Mouse (Mus musculus) heart, embryonic 11.5 days (tissue): ENCODE measurements around the gene Trappc6a. TPM values are rescaled to one million over a fixed set of nuclear protein-coding genes. Genes with fewer than 3 reads are reported as not detected.

Source experiments
- ATAC-seq: fragments of 200-750 bp; cut with Nextera tagmentation; replicated peaks from 2 replicates; pipeline ENCODE4 v1.8.0; 2017; ENCODE audit warnings: moderate library complexity; ENCODE audit not compliant: insufficient number of reproducible peaks, low FRiP score, low TSS enrichment
- H3K27ac ChIP-seq: fragments of 300-500 bp; sonication (generic); 2 replicates; pipeline ENCODE4 v1.5.1; 2014; ENCODE audit warnings: mild to moderate bottlenecking, low read depth, low read length
- H3K27me3 ChIP-seq: fragments of 300-500 bp; sonication (generic); 2 replicates; pipeline ENCODE4 v1.6.1; 2014; ENCODE audit warnings: mild to moderate bottlenecking, low read length, mixed read lengths; ENCODE audit not compliant: control insufficient read depth, insufficient read depth
- H3K36me3 ChIP-seq: fragments of 300-500 bp; sonication (generic); 2 replicates; pipeline ENCODE4 v1.6.1; 2014; ENCODE audit warnings: mild to moderate bottlenecking, low read length, moderate library complexity, mixed read lengths; ENCODE audit not compliant: control insufficient read depth, insufficient read depth
- H3K4me1 ChIP-seq: fragments of 300-500 bp; sonication (generic); 2 replicates; pipeline ENCODE4 v1.6.1; 2014; ENCODE audit warnings: low read length; ENCODE audit not compliant: control insufficient read depth, insufficient read depth
- H3K4me2 ChIP-seq: fragments of 300-500 bp; sonication (generic); 2 replicates; pipeline ENCODE4 v1.6.1; 2014; ENCODE audit warnings: mild to moderate bottlenecking, moderate library complexity
- H3K4me3 ChIP-seq: fragments of 300-500 bp; sonication (generic); 2 replicates; pipeline ENCODE4 v1.5.1; 2014; ENCODE audit warnings: low read depth, low read length
- H3K9ac ChIP-seq: fragments of 300-500 bp; sonication (generic); 2 replicates; pipeline ENCODE4 v1.6.1; 2014; ENCODE audit warnings: mild to moderate bottlenecking, low read depth, low read length, moderate library complexity
- H3K9me3 ChIP-seq: fragments of 300-500 bp; sonication (generic); replicated peaks from 2 replicates; pipeline ENCODE4 v1.6.1; 2016; ENCODE audit warnings: low read length; ENCODE audit not compliant: control insufficient read depth
- WGBS: fragments of 180-500 bp; shearing (Covaris S2); extraction: QIAGEN DNeasy Blood & Tissue Kit; methylation state at CpG from one replicate; pipeline ENCODE4 v1.1.7; 2014; ENCODE audit not compliant: insufficient replicate concordance; 5-methylcytosine and 5-hydroxymethylcytosine counted together
- polyA plus RNA-seq: library from polyadenylated mRNA; unstranded; fragments of >200 nt; fragmentation: Nextera tagmentation; extraction: Ambion mirVana; gene quantifications from 2 replicates; pipeline ENCODE4 v1.2.1, GENCODE M21; 2014

Trappc6a gene
- polyA plus RNA-seq, 1 experiment from 2014 or later, result 77.0 TPM

DNA sequence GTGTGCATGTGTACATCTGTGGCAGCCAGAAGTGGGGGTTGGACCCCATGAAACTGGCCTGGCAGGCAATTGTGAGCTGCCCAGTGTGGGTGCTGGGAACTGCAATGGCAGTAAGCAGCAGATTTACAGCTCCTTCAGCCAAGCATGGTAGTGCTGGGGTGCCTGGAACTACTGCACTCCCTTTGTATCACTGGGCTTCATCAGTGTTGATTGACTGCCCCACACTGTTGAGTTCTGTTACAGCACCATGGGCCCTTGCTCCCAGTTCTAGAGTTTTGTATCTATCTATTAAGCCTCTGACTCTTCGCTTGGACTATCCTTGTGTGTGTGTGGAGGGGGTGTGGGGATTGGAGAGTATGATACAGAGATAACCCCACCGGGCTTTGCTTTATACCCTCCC is 31.1 kb upstream of the Trappc6a start:
- H3K27ac ChIP-seq, result no peak overlapping the region
- whole genome bisulfite sequencing, result 48% methylated on average over 2 of the region's 2 CpGs

GRCm38 (mm10) chr7:19477624-19478384 is 30.4 kb upstream of the Trappc6a start:
- Histone ChIP-seq H3K9me3 (no peaks in the 10 kb centered on the region), H3K9ac (no peak overlapping the region), H3K27ac (no peak overlapping the region), H3K4me1 (0 out of 2 replicates have a peak, but pooled peaks cover 3% of the 10 kb centered on the region), H3K36me3 (no peaks in the 10 kb centered on the region), H3K4me3 (no peak overlapping the region), H3K27me3 (peaks cover 21% of the 10 kb centered on the region), H3K4me2 (no peak overlapping the region)
- WGBS, result 20% methylated on average over 14 of the region's 14 CpGs
- no peak for ATAC-seq

More for the DNA sequence above, 31.1 kb upstream of the Trappc6a start:
- H3K9me3 ChIP-seq, result no peaks in the 10 kb centered on the region
- 0 out of 2 replicates have a peak, but pooled peaks cover 3% of the 10 kb centered on the region for H3K4me1 ChIP-seq
- H3K9ac ChIP-seq, result no peak overlapping the region
- no peaks in the 10 kb centered on the region for H3K36me3 ChIP-seq
- H3K27me3 ChIP-seq, result peaks cover 28% of the 10 kb centered on the region
- no peak overlapping the region for H3K4me2 ChIP-seq
- no peak for ATAC-seq
- no peak overlapping the region for H3K4me3 ChIP-seq

DNA sequence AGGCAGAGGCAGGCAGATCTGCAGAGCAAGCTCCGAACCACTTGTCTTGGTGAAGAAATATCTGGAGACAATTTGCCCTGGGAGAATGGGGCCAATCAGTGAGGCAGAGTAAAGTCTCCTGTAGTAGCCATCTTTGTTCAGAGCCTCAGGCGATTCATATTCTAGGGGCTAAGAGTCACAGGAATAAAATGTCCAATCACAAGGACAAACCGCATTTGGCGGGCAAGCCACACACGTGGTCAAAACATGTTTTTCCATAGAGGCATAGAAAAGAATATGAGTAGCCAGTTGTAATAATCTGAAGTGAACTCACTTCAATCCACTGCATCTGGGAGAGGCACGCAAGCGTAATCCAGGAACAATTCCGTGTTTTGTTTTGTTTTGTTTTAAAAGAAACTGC is 24.9 kb upstream of the Trappc6a start:
- Histone ChIP-seq H3K27ac (no peak overlapping the region), H3K4me3 (no peak overlapping the region), H3K4me1 (no peaks in the 10 kb centered on the region), H3K36me3 (no peaks in the 10 kb centered on the region), H3K4me2 (no peak overlapping the region), H3K9ac (no peak overlapping the region), H3K9me3 (no peaks in the 10 kb centered on the region), H3K27me3 (peaks cover 6% of the 10 kb centered on the region)
- WGBS, result 77% methylated on average over 8 of the region's 8 CpGs
- no peak for ATAC-seq

GRCm38 (mm10) chr7:19485488-19485887 is 22.7 kb upstream of the Trappc6a start:
- Histone ChIP-seq H3K4me2 (no peak overlapping the region), H3K4me1 (no peaks in the 10 kb centered on the region), H3K36me3 (no peaks in the 10 kb centered on the region), H3K4me3 (no peak overlapping the region), H3K27me3 (peaks cover 27% of the 10 kb centered on the region), H3K27ac (no peak overlapping the region), H3K9ac (no peak overlapping the region), H3K9me3 (no peaks in the 10 kb centered on the region)
- WGBS, result 78% methylated on average over 1 of the region's 1 CpGs
- ATAC-seq, result no peak

DNA sequence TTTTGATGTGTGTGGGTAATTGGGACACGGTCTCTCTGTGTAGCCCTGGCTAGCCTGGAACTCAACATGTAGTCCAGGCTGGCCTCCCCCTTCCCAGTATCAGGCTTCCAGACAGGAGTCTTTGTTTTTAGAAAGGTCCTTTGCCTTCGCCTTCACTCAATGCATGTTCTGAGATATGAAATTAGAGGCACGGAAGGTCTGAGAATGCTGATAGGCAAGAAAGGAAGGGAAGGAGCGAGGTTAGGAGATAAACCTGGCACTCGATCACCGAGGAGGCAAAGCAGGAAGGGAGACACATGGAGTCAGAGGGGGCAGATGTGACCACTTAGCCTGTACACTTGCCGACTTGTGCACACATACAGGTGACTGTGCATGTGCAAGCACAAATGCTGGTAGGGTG is 21.6 kb upstream of the Trappc6a start:
- ATAC-seq, result no peak
- no peaks in the 10 kb centered on the region for H3K9me3 ChIP-seq
- no peak overlapping the region for H3K27ac ChIP-seq
- no peak overlapping the region for H3K9ac ChIP-seq
- H3K4me3 ChIP-seq, result no peak overlapping the region
- H3K27me3 ChIP-seq, result peaks cover 38% of the 10 kb centered on the region
- no peaks in the 10 kb centered on the region; the same call in 1 of the 2 replicates for H3K36me3 ChIP-seq
- WGBS, result 62% methylated on average over 7 of the region's 7 CpGs
- 0 out of 2 replicates have a peak, but pooled peaks cover under 1% of the 10 kb centered on the region for H3K4me1 ChIP-seq
- no peak overlapping the region for H3K4me2 ChIP-seq

DNA sequence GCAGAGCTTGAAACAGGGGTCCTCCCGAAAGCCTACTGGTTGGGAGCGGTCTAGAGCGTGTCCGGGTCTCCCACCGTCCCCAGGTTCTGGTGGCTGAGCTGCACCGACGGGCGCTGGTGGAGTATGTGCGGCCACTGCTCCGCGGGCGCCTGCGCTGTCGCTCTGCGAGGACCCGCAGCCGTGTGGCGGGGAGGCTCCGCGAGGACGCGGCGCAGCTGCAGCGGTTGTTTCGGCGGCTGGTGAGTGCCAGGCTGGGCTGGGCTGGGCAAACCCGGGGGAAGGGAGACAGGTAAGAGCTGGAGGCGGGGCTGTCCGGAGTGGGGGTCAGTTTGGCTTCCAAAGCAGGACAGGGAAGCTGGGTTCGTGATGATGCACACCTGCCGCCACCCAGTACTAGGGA is 18.7 kb upstream of the Trappc6a start:
- 19% methylated on average over 31 of the region's 31 CpGs for WGBS
- Histone ChIP-seq H3K4me3 (peak overlapping the region; percentile 21), H3K4me2 (peak overlapping the region; percentile 37), H3K4me1 (0 out of 2 replicates have a peak, but pooled peaks cover 3% of the 10 kb centered on the region), H3K9ac (no peak overlapping the region), H3K9me3 (no peaks in the 10 kb centered on the region), H3K36me3 (no peaks in the 10 kb centered on the region; the same call in 1 of the 2 replicates), H3K27me3 (peaks cover 45% of the 10 kb centered on the region), H3K27ac (no peak overlapping the region)
- ATAC-seq, result no peak

DNA sequence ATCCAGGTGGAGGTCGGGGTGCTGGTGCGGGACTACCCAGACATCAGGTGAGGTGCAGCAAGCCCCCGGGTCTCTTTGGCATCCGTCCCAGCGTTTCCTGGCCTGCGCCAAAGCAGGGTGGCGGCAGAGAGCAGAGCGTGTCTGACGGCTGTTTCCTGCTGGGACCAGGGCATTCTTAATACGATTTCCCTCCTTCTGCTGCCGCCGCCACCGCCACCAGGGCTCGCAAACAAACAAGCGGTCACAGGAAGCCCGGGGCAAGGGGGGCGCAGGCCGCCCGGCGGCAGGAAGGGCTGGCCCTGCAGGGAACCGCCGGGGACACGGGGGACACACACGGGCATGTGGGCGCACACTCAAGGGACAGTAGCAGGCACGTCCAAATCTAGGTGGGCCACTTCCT is 16.5 kb upstream of the Trappc6a start:
- ATAC-seq, result 0 out of 2 replicates have a peak, but pooled peaks have one; percentile 17
- peak overlapping the region; percentile 23; the same call in 1 of the 2 replicates for H3K4me3 ChIP-seq
- peak overlapping the region; percentile 66 for H3K4me2 ChIP-seq
- peak overlapping the region; percentile 64 for H3K9ac ChIP-seq
- 0 out of 2 replicates have a peak, but pooled peaks cover 3% of the 10 kb centered on the region for H3K4me1 ChIP-seq
- H3K9me3 ChIP-seq, result no peaks in the 10 kb centered on the region
- WGBS, result 4% methylated on average over 26 of the region's 26 CpGs
- no peak overlapping the region for H3K27ac ChIP-seq
- H3K36me3 ChIP-seq, result no peaks in the 10 kb centered on the region; the same call in 1 of the 2 replicates
- H3K27me3 ChIP-seq, result peaks cover 48% of the 10 kb centered on the region

DNA sequence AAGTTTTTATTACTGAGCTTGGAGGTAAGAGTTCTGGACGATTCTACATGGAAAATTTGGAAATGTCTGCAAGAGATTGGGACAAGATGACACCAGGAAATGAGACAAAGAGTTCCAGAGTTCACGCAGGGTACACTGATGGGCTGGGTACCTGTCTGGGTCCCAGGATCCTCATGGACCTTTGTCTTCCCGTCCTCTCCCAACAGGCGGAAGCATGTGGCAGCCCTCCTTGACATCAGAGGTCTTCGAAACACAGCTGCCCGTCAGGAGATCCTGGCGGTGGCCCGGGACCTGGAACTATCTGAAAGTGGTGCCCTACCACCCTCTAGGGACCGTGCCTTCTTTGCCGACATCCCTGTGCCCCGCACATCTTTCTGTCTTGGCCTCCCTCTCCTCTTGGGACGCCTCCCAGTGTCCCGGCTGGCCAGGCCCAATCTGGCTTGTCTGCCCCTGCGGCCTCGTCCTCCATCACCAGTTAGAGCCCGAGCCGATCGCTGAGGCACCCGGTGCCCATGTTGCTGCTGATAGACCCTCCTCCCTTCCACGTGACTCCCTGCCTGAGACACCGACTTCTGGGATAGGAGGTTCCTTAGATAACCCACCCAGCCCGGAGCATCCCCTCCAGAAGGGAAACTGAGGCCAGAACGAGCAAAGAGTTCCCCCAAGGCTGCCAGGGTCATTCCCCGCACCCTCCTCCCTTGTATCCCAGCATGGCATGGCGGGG is 13.3 kb upstream of the Trappc6a start:
- no peak for ATAC-seq
- H3K27ac ChIP-seq, result no peak overlapping the region
- no peaks in the 10 kb centered on the region; the same call in 1 of the 2 replicates for H3K36me3 ChIP-seq
- H3K9me3 ChIP-seq, result no peaks in the 10 kb centered on the region
- no peak overlapping the region for H3K4me2 ChIP-seq
- H3K4me1 ChIP-seq, result 0 out of 2 replicates have a peak, but pooled peaks cover 3% of the 10 kb centered on the region
- H3K27me3 ChIP-seq, result peaks cover 26% of the 10 kb centered on the region
- H3K9ac ChIP-seq, result no peak overlapping the region
- 81% methylated on average over 25 of the region's 25 CpGs for WGBS
- H3K4me3 ChIP-seq, result no peak overlapping the region
